Mouse (Mus musculus): Measurements from ENCODE around the gene Mapk13. TPM values are rescaled to one million over a fixed set of nuclear protein-coding genes. Genes with fewer than 3 reads are reported as not detected.

Gene Mapk13
- polyA plus RNA-seq, 1 experiment, result 49.0 TPM

- Histone ChIP-seq H3K4me1 (ENCODE audit: control insufficient read depth, insufficient read depth, low read length) (no peaks in the 10 kb centered on the region), H3K36me3 (ENCODE audit: control insufficient read depth, insufficient read depth, low read length, poor library complexity, severe bottlenecking) (peaks cover 13% of the 10 kb centered on the region), H3K4me3 (ENCODE audit: low read depth, low read length) (no peak overlapping the region), H3K9ac (ENCODE audit: low read depth, poor library complexity, severe bottlenecking) (no peak overlapping the region), H3K9me3 (replicated peaks; ENCODE audit: control insufficient read depth, insufficient read depth, low read length, poor library complexity, severe bottlenecking) (no peaks in the 10 kb centered on the region), H3K27me3 (ENCODE audit: control insufficient read depth, insufficient read depth, low read length, poor library complexity, severe bottlenecking) (no peaks in the 10 kb centered on the region), H3K27ac (ENCODE audit: insufficient read depth, low read length) (no peak overlapping the region)
- no peak for TF ChIP-seq CTCF (IDR thresholded peaks at IDR 0.05; ENCODE audit: low read depth, low read length)
- no peak for TF ChIP-seq EP300 (IDR thresholded peaks at IDR 0.05; ENCODE audit: insufficient read depth, low read depth, low read length)
- TF ChIP-seq POLR2A (IDR thresholded peaks at IDR 0.05; ENCODE audit: insufficient read depth, low read length), result no peak
These were observed 54.1 kb downstream of the Mapk13 start for GRCm38 (mm10) chr17:28823004-28823745.

- Histone ChIP-seq H3K9me3 (replicated peaks; ENCODE audit: control insufficient read depth, insufficient read depth, low read length, poor library complexity, severe bottlenecking) (no peaks in the 10 kb centered on the region), H3K27ac (ENCODE audit: insufficient read depth, low read length) (no peak overlapping the region), H3K4me1 (ENCODE audit: control insufficient read depth, insufficient read depth, low read length) (no peaks in the 10 kb centered on the region), H3K27me3 (ENCODE audit: control insufficient read depth, insufficient read depth, low read length, poor library complexity, severe bottlenecking) (no peaks in the 10 kb centered on the region), H3K4me3 (ENCODE audit: low read depth, low read length) (no peak overlapping the region), H3K36me3 (ENCODE audit: control insufficient read depth, insufficient read depth, low read length, poor library complexity, severe bottlenecking) (peaks cover 16% of the 10 kb centered on the region), H3K9ac (ENCODE audit: low read depth, poor library complexity, severe bottlenecking) (no peak overlapping the region)
- TF ChIP-seq CTCF (IDR thresholded peaks at IDR 0.05; ENCODE audit: low read depth, low read length), result no peak
- TF ChIP-seq EP300 (IDR thresholded peaks at IDR 0.05; ENCODE audit: insufficient read depth, low read depth, low read length), result no peak
- TF ChIP-seq POLR2A (IDR thresholded peaks at IDR 0.05; ENCODE audit: insufficient read depth, low read length), result no peak
These were observed 54.7 kb downstream of the Mapk13 start for GRCm38 (mm10) chr17:28823749-28824148.

- H3K9ac ChIP-seq (ENCODE audit: low read depth, poor library complexity, severe bottlenecking), result no peak overlapping the region
- H3K27me3 ChIP-seq (ENCODE audit: control insufficient read depth, insufficient read depth, low read length, poor library complexity, severe bottlenecking), result no peaks in the 10 kb centered on the region
- H3K36me3 ChIP-seq (ENCODE audit: control insufficient read depth, insufficient read depth, low read length, poor library complexity, severe bottlenecking), result peaks cover 20% of the 10 kb centered on the region
- H3K4me1 ChIP-seq (ENCODE audit: control insufficient read depth, insufficient read depth, low read length), result no peaks in the 10 kb centered on the region
- TF ChIP-seq CTCF (IDR thresholded peaks at IDR 0.05; ENCODE audit: low read depth, low read length) (no peak), EP300 (IDR thresholded peaks at IDR 0.05; ENCODE audit: insufficient read depth, low read depth, low read length) (no peak), POLR2A (IDR thresholded peaks at IDR 0.05; ENCODE audit: insufficient read depth, low read length) (no peak)
- H3K4me3 ChIP-seq (ENCODE audit: low read depth, low read length), result no peak overlapping the region
- H3K27ac ChIP-seq (ENCODE audit: insufficient read depth, low read length), result no peak overlapping the region
- H3K9me3 ChIP-seq (replicated peaks; ENCODE audit: control insufficient read depth, insufficient read depth, low read length, poor library complexity, severe bottlenecking), result no peaks in the 10 kb centered on the region
These were observed 55.8 kb downstream of the Mapk13 start for GRCm38 (mm10) chr17:28824896-28825295.

GRCm38 (mm10) chr17:28825359-28826041 lies 56.4 kb downstream of the Mapk13 start:
- Histone ChIP-seq H3K27ac (ENCODE audit: insufficient read depth, low read length) (no peak overlapping the region), H3K4me3 (ENCODE audit: low read depth, low read length) (no peak overlapping the region), H3K27me3 (ENCODE audit: control insufficient read depth, insufficient read depth, low read length, poor library complexity, severe bottlenecking) (no peaks in the 10 kb centered on the region), H3K4me1 (ENCODE audit: control insufficient read depth, insufficient read depth, low read length) (no peaks in the 10 kb centered on the region), H3K9ac (ENCODE audit: low read depth, poor library complexity, severe bottlenecking) (no peak overlapping the region), H3K36me3 (ENCODE audit: control insufficient read depth, insufficient read depth, low read length, poor library complexity, severe bottlenecking) (peaks cover 21% of the 10 kb centered on the region), H3K9me3 (replicated peaks; ENCODE audit: control insufficient read depth, insufficient read depth, low read length, poor library complexity, severe bottlenecking) (no peaks in the 10 kb centered on the region)
- TF ChIP-seq EP300 (IDR thresholded peaks at IDR 0.05; ENCODE audit: insufficient read depth, low read depth, low read length), result no peak
- TF ChIP-seq POLR2A (IDR thresholded peaks at IDR 0.05; ENCODE audit: insufficient read depth, low read length), result no peak
- TF ChIP-seq CTCF (IDR thresholded peaks at IDR 0.05; ENCODE audit: low read depth, low read length), result no peak

GRCm38 (mm10) chr17:28827665-28828231 lies 58.7 kb downstream of the Mapk13 start:
- H3K9ac ChIP-seq (ENCODE audit: low read depth, poor library complexity, severe bottlenecking), result no peak overlapping the region
- no peak overlapping the region for H3K27ac ChIP-seq (ENCODE audit: insufficient read depth, low read length)
- no peak overlapping the region for H3K4me3 ChIP-seq (ENCODE audit: low read depth, low read length)
- H3K4me1 ChIP-seq (ENCODE audit: control insufficient read depth, insufficient read depth, low read length), result no peaks in the 10 kb centered on the region
- H3K27me3 ChIP-seq (ENCODE audit: control insufficient read depth, insufficient read depth, low read length, poor library complexity, severe bottlenecking), result no peaks in the 10 kb centered on the region
- no peak for TF ChIP-seq EP300 (IDR thresholded peaks at IDR 0.05; ENCODE audit: insufficient read depth, low read depth, low read length)
- TF ChIP-seq CTCF (IDR thresholded peaks at IDR 0.05; ENCODE audit: low read depth, low read length), result no peak
- no peak for TF ChIP-seq POLR2A (IDR thresholded peaks at IDR 0.05; ENCODE audit: insufficient read depth, low read length)
- H3K36me3 ChIP-seq (ENCODE audit: control insufficient read depth, insufficient read depth, low read length, poor library complexity, severe bottlenecking), result peaks cover 18% of the 10 kb centered on the region
- H3K9me3 ChIP-seq (replicated peaks; ENCODE audit: control insufficient read depth, insufficient read depth, low read length, poor library complexity, severe bottlenecking), result no peaks in the 10 kb centered on the region

- H3K27ac ChIP-seq (ENCODE audit: insufficient read depth, low read length), result no peak overlapping the region
- no peaks in the 10 kb centered on the region for H3K4me1 ChIP-seq (ENCODE audit: control insufficient read depth, insufficient read depth, low read length)
- H3K36me3 ChIP-seq (ENCODE audit: control insufficient read depth, insufficient read depth, low read length, poor library complexity, severe bottlenecking), result peaks cover 18% of the 10 kb centered on the region
- no peak for TF ChIP-seq POLR2A (IDR thresholded peaks at IDR 0.05; ENCODE audit: insufficient read depth, low read length)
- no peak for TF ChIP-seq EP300 (IDR thresholded peaks at IDR 0.05; ENCODE audit: insufficient read depth, low read depth, low read length)
- TF ChIP-seq CTCF (IDR thresholded peaks at IDR 0.05; ENCODE audit: low read depth, low read length), result no peak
- H3K9me3 ChIP-seq (replicated peaks; ENCODE audit: control insufficient read depth, insufficient read depth, low read length, poor library complexity, severe bottlenecking), result no peaks in the 10 kb centered on the region
- no peaks in the 10 kb centered on the region for H3K27me3 ChIP-seq (ENCODE audit: control insufficient read depth, insufficient read depth, low read length, poor library complexity, severe bottlenecking)
- H3K9ac ChIP-seq (ENCODE audit: low read depth, poor library complexity, severe bottlenecking), result no peak overlapping the region
- no peak overlapping the region for H3K4me3 ChIP-seq (ENCODE audit: low read depth, low read length)
These were observed 60.0 kb downstream of the Mapk13 start for GRCm38 (mm10) chr17:28829120-28829519.

Other genes with a start within 250 kb of the Mapk13 start
- not detected in 2 replicates for gene Armc12, start 238.5 kb upstream of the Mapk13 start, polyA plus RNA-seq (2011; ENCODE audit: insufficient read depth, insufficient read length, low read depth, missing spikeins)
- not detected in 2 replicates for gene Clpsl2, start 219.9 kb upstream of the Mapk13 start, polyA plus RNA-seq (2011; ENCODE audit: insufficient read depth, insufficient read length, low read depth, missing spikeins)
- gene Clps, start 208.5 kb upstream of the Mapk13 start, polyA plus RNA-seq (2011; ENCODE audit: insufficient read depth, insufficient read length, low read depth, missing spikeins), result not detected in 2 replicates
- gene Lhfpl5, start 193.7 kb upstream of the Mapk13 start, polyA plus RNA-seq (2011; ENCODE audit: insufficient read depth, insufficient read length, low read depth, missing spikeins), result not detected in 2 replicates
- gene Srpk1, start 146.6 kb upstream of the Mapk13 start, polyA plus RNA-seq (2011; ENCODE audit: insufficient read depth, insufficient read length, low read depth, missing spikeins), result 244 and 277 TPM in 2 replicates
- 1.2 and 2.3 TPM in 2 replicates for gene Slc26a8, start 79.1 kb upstream of the Mapk13 start, polyA plus RNA-seq (2011; ENCODE audit: insufficient read depth, insufficient read length, low read depth, missing spikeins)
- gene Mapk14, start 78.0 kb upstream of the Mapk13 start, polyA plus RNA-seq (2011; ENCODE audit: insufficient read depth, insufficient read length, low read depth, missing spikeins), result 70.3 and 78.5 TPM in 2 replicates
- 8.5 and 8.8 TPM in 2 replicates for gene AC170998.1, start 43.2 kb upstream of the Mapk13 start, polyA plus RNA-seq (2011; ENCODE audit: insufficient read depth, insufficient read length, low read depth, missing spikeins)
- 89.8 and 92.9 TPM in 2 replicates for gene Brpf3, start 31.8 kb downstream of the Mapk13 start, polyA plus RNA-seq (2011; ENCODE audit: insufficient read depth, insufficient read length, low read depth, missing spikeins)
- 0.15 TPM in 1 of 2 replicates, not detected in the other for gene Pnpla1, start 89.1 kb downstream of the Mapk13 start, polyA plus RNA-seq (2011; ENCODE audit: insufficient read depth, insufficient read length, low read depth, missing spikeins)
- 1.5 and 3.0 TPM in 2 replicates for gene 4930539E08Rik, start 146.0 kb downstream of the Mapk13 start, polyA plus RNA-seq (2011; ENCODE audit: insufficient read depth, insufficient read length, low read depth, missing spikeins)
- gene Pxt1, start 174.5 kb downstream of the Mapk13 start, polyA plus RNA-seq (2011; ENCODE audit: insufficient read depth, insufficient read length, low read depth, missing spikeins), result 0.67 and 2.4 TPM in 2 replicates
- gene Kctd20, start 182.7 kb downstream of the Mapk13 start, polyA plus RNA-seq (2011; ENCODE audit: insufficient read depth, insufficient read length, low read depth, missing spikeins), result 75.3 and 77.9 TPM in 2 replicates
- 171 TPM in 2 replicates for gene Stk38, start 238.7 kb downstream of the Mapk13 start, polyA plus RNA-seq (2011; ENCODE audit: insufficient read depth, insufficient read length, low read depth, missing spikeins)